Mouse (Mus musculus) lung, postnatal 0 days (tissue): ENCODE data around the gene Wdr73. TPM values are rescaled to one million over a fixed set of nuclear protein-coding genes. Genes with fewer than 3 reads are reported as not detected.

ENCODE experiments used
- ATAC-seq: fragments of 200-750 bp; cut with Nextera tagmentation; 2 replicates; pipeline ENCODE4 v1.8.0; 2017; ENCODE audit warnings: moderate library complexity
- DNase-seq: peaks from one replicate; pipeline ENCODE4 v3.0.0-alpha.2; 2016; ENCODE audit warnings: low spot score
- H3K27ac ChIP-seq: fragments of 300-500 bp; sonication (generic); 2 replicates; pipeline ENCODE4 v1.5.1; 2014; ENCODE audit warnings: antibody characterized with exemption, mild to moderate bottlenecking, low read length, mixed read lengths
- H3K27me3 ChIP-seq: fragments of 300-500 bp; sonication (generic); replicated peaks from 2 replicates; pipeline ENCODE4 v1.6.1; 2014; ENCODE audit warnings: low read length, mixed read lengths; ENCODE audit not compliant: insufficient read depth
- H3K36me3 ChIP-seq: fragments of 300-500 bp; sonication (generic); 2 replicates; pipeline ENCODE4 v1.6.1; 2014; ENCODE audit warnings: low read length, mixed read lengths; ENCODE audit not compliant: insufficient read depth
- H3K4me1 ChIP-seq: fragments of 300-500 bp; sonication (generic); 2 replicates; pipeline ENCODE4 v1.6.1; 2014; ENCODE audit warnings: antibody characterized with exemption, low read depth, low read length, mixed read lengths; ENCODE audit not compliant: insufficient read depth
- H3K4me2 ChIP-seq: fragments of 300-500 bp; sonication (generic); replicated peaks from 2 replicates; pipeline ENCODE4 v1.6.1; 2014; ENCODE audit warnings: low read depth, mild to moderate bottlenecking, low read length, moderate library complexity, mixed read lengths
- H3K4me3 ChIP-seq: fragments of 300-500 bp; sonication (generic); 2 replicates; pipeline ENCODE4 v1.5.1; 2014; ENCODE audit warnings: low read depth, low read length
- H3K9ac ChIP-seq: fragments of 300-500 bp; sonication (generic); replicated peaks from 2 replicates; pipeline ENCODE4 v1.6.1; 2014; ENCODE audit warnings: low read depth, mild to moderate bottlenecking
- H3K9me3 ChIP-seq: fragments of 300-500 bp; sonication (generic); 2 replicates; pipeline ENCODE4 v1.6.1; 2016; ENCODE audit warnings: low read length, mixed read lengths
- CTCF ChIP-seq: IDR thresholded peaks from 2 replicates; pipeline ENCODE4 v1.5.1; 2016; ENCODE audit warnings: antibody characterized with exemption, mild to moderate bottlenecking
- EP300 ChIP-seq: IDR thresholded peaks from 2 replicates; pipeline ENCODE4 v1.6.1; 2016; ENCODE audit warnings: antibody characterized with exemption, mild to moderate bottlenecking, control low read depth
- WGBS: fragments of 180-500 bp; shearing (Covaris S2); extraction: QIAGEN DNeasy Blood & Tissue Kit; methylation state at CpG from one replicate; pipeline ENCODE4 v1.1.7; 2014; 5-methylcytosine and 5-hydroxymethylcytosine counted together
- polyA plus RNA-seq: library from polyadenylated mRNA; unstranded; fragments of >200 nt; fragmentation: Nextera tagmentation; extraction: Ambion mirVana; gene quantifications from 2 replicates; pipeline ENCODE4 v1.2.1, GENCODE M21; 2015

The Wdr73 gene
- polyA plus RNA-seq, 1 experiment from 2014 or later = 17.5 TPM

GRCm38 (mm10) chr7:80849710-80850109, 51.4 kb downstream of the Wdr73 start:
- H3K4me1 ChIP-seq = no peaks in the 10 kb centered on the region
- 11% methylated on average over 4 of the region's 4 CpGs for WGBS
- no peaks in the 10 kb centered on the region for H3K27me3 ChIP-seq
- TF ChIP-seq EP300 (peak; percentile 58), CTCF (peak; percentile 99)
- peak; percentile 95 for DNase-seq
- no peak overlapping the region for H3K4me2 ChIP-seq
- no peaks in the 10 kb centered on the region for H3K9me3 ChIP-seq
- ATAC-seq = peak; percentile 89
- no peak overlapping the region for H3K27ac ChIP-seq
- H3K36me3 ChIP-seq = no peaks in the 10 kb centered on the region
- no peak overlapping the region for H3K9ac ChIP-seq
- H3K4me3 ChIP-seq = no peak overlapping the region

- Histone ChIP-seq H3K4me2 (no peak overlapping the region), H3K4me3 (no peak overlapping the region), H3K27me3 (no peaks in the 10 kb centered on the region), H3K4me1 (no peaks in the 10 kb centered on the region), H3K27ac (no peak overlapping the region), H3K9ac (no peak overlapping the region), H3K36me3 (no peaks in the 10 kb centered on the region), H3K9me3 (no peaks in the 10 kb centered on the region)
- ATAC-seq (no peak), DNase-seq (no peak)
- 55% methylated on average over 2 of the region's 2 CpGs for WGBS
- TF ChIP-seq EP300 = no peak
These were observed 51.8 kb downstream of the Wdr73 start for GRCm38 (mm10) chr7:80849267-80849666.

DNA sequence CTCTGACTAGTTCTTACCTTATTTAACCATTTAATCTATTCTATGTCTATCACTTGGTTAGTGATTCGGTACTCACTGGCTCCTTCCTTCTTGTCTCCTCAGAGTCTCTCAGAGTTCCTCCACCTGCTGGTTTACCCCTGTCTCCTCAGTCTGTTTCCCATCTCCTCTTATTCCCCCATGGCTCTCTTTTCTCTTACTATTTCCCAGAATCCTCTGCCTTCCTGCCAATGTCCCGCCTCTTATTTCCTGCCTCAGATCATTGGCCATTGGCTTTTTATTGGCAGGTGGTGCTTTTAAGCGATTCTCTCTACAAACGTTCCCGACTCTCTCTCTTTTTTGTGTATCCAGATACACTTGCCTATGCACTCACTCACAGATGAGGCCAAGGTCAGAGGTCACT, 54.4 kb downstream of the Wdr73 start:
- no peak overlapping the region for H3K4me2 ChIP-seq
- H3K27ac ChIP-seq = no peak overlapping the region
- TF ChIP-seq EP300 (no peak), CTCF (no peak)
- H3K9me3 ChIP-seq = no peaks in the 10 kb centered on the region
- no peaks in the 10 kb centered on the region for H3K27me3 ChIP-seq
- no peak overlapping the region for H3K4me3 ChIP-seq
- no peak for ATAC-seq
- no peaks in the 10 kb centered on the region for H3K36me3 ChIP-seq
- no peak overlapping the region for H3K9ac ChIP-seq
- DNase-seq = no peak
- H3K4me1 ChIP-seq = no peaks in the 10 kb centered on the region
- 82% methylated on average over 5 of the region's 5 CpGs for WGBS

DNA sequence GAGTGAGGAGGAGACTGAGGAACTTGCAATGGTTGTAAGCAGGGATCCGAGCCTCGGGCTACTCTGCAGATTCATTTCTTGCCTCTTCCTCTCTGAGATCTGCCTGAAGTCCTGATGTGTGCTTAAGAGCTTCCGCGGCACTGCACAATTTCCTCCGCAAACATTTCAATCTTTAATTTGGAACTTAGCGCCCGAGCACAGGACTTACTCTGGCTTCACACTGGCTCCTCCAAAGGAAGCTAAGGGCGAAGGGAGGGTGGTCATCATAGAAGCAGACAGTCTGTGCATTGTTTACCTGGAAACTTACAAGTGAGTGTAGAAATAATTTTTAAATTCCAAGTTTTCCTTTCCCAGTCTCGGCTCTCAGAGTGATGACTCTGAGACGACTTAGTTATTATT, 54.8 kb downstream of the Wdr73 start:
- Histone ChIP-seq H3K9ac (no peak overlapping the region), H3K27ac (no peak overlapping the region), H3K4me1 (no peaks in the 10 kb centered on the region), H3K36me3 (no peaks in the 10 kb centered on the region), H3K9me3 (no peaks in the 10 kb centered on the region), H3K27me3 (no peaks in the 10 kb centered on the region), H3K4me3 (no peak overlapping the region), H3K4me2 (no peak overlapping the region)
- no peak for TF ChIP-seq CTCF
- no peak for TF ChIP-seq EP300
- DNase-seq (no peak), ATAC-seq (no peak)
- WGBS = 59% methylated on average over 10 of the region's 10 CpGs

DNA sequence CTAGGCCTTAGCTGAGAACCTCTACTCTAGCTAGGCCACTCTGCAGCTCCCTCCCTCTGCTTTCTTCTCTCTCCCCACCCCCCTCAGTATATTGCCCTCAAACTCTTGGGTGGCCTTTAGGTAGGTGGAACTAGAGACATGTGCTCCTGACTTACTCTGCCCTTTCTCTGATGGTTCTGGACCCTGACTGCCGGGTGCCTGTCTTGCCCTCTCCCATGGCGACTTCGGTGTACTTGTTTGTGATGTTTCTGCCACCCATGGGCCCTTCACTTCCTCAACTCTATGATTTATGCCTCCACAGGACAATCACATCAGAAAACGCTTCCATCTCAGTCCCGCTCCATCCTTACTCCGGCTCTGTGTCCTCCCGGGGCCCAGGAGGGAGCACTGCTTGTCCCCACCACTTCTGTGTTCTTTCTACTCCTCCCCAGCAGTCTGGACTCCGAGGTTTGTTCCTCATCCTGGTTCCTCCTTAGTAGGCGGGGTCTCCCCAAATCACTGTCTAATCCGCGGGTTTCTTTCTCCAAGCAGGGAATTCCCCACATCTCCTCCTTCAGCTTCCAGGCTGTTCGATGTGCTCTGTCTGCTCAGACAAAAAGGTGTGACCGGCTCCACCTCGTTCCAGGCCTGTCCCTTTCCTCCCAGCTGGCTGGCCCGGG, 55.3 kb downstream of the Wdr73 start:
- H3K9me3 ChIP-seq = no peaks in the 10 kb centered on the region
- ATAC-seq (no peak), DNase-seq (peak; percentile 40)
- H3K27me3 ChIP-seq = no peaks in the 10 kb centered on the region
- 0 out of 2 replicates have a peak, but pooled peaks cover 2% of the 10 kb centered on the region for H3K4me1 ChIP-seq
- TF ChIP-seq EP300 = no peak
- no peak for TF ChIP-seq CTCF
- WGBS = 49% methylated on average over 15 of the region's 15 CpGs
- no peaks in the 10 kb centered on the region for H3K36me3 ChIP-seq
- no peak overlapping the region for H3K4me2 ChIP-seq
- no peak overlapping the region for H3K4me3 ChIP-seq
- H3K9ac ChIP-seq = no peak overlapping the region
- H3K27ac ChIP-seq = no peak overlapping the region

- Histone ChIP-seq H3K9ac (no peak overlapping the region), H3K4me3 (no peak overlapping the region), H3K4me1 (0 out of 2 replicates have a peak, but pooled peaks cover 3% of the 10 kb centered on the region), H3K36me3 (no peaks in the 10 kb centered on the region), H3K27ac (no peak overlapping the region), H3K27me3 (no peaks in the 10 kb centered on the region), H3K9me3 (no peaks in the 10 kb centered on the region), H3K4me2 (no peak overlapping the region)
- DNase-seq (no peak), ATAC-seq (no peak)
- 88% methylated on average over 12 of the region's 12 CpGs for WGBS
- TF ChIP-seq CTCF = no peak
These were observed 56.4 kb downstream of the Wdr73 start for GRCm38 (mm10) chr7:80844691-80845090.
